Mouse (Mus musculus): ENCODE measurements around the gene Gmpr. TPM values are rescaled to one million over a fixed set of nuclear protein-coding genes. Genes with fewer than 3 reads are reported as not detected.
A peak's percentile ranks its signal among the peaks of the same experiment; 100 is the strongest.

Gmpr gene
- total and polyA plus RNA-seq, 2 experiments from 2014 or later: 195 to 282 TPM

- Histone ChIP-seq H3K4me3 (ENCODE audit: low read depth, low read length) (no peak overlapping the region), H3K4me1 (ENCODE audit: control insufficient read depth, insufficient read depth) (peaks cover 38% of the 10 kb centered on the region), H3K9ac (replicated peaks; ENCODE audit: low read depth, low read length) (no peak overlapping the region), H3K27ac (ENCODE audit: low read depth) (peak overlapping the region; percentile 92), H3K36me3 (replicated peaks; ENCODE audit: control insufficient read depth, insufficient read depth, low read length) (peaks cover 37% of the 10 kb centered on the region), H3K27me3 (ENCODE audit: control insufficient read depth, insufficient read depth, low read length) (no peaks in the 10 kb centered on the region), H3K4me2 (ENCODE audit: low read depth, low read length) (no peak overlapping the region), H3K9me3 (replicated peaks; ENCODE audit: control insufficient read depth, low read length) (no peaks in the 10 kb centered on the region)
- TF ChIP-seq CTCF (IDR thresholded peaks at IDR 0.05; ENCODE audit: low read depth) (no peak), EP300 (IDR thresholded peaks at IDR 0.05; ENCODE audit: low read depth) (peak; percentile 76)
- ATAC-seq (ENCODE audit: insufficient read depth, low read depth) (peak; percentile 73), DNase-seq (ENCODE audit: low spot score) (peak; percentile 91)
- 22% methylated on average over 9 of the region's 9 CpGs for WGBS
Observed at GRCm38 (mm10) chr13:45537110-45537509, 29.9 kb downstream of the Gmpr start.

DNA sequence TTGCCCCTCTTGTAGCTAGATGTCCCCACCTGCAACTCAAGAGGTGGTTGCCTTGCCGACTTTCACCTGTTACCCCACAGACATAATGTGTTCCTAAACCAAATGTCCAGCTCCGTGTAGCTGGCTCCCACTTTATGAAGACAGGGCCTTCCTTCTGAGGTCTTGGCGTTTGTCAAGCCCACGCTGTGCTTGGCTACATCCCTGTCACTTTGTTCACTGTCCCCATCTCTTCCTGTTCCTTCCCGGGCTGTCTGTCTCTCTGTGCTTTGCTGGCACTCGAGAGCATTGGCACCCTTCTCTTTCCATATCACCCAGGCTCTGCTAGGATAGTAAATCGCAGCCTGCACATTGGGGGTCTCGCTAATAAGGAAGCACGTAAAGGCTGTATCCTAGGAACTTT, 30.8 kb downstream of the Gmpr start:
- TF ChIP-seq EP300 (IDR thresholded peaks at IDR 0.05; ENCODE audit: low read depth) (no peak), CTCF (IDR thresholded peaks at IDR 0.05; ENCODE audit: low read depth) (no peak)
- DNase-seq (ENCODE audit: low spot score) (no peak), ATAC-seq (ENCODE audit: insufficient read depth, low read depth) (no peak)
- Histone ChIP-seq H3K4me1 (ENCODE audit: control insufficient read depth, insufficient read depth) (peaks cover 36% of the 10 kb centered on the region), H3K9me3 (replicated peaks; ENCODE audit: control insufficient read depth, low read length) (no peaks in the 10 kb centered on the region), H3K27me3 (ENCODE audit: control insufficient read depth, insufficient read depth, low read length) (no peaks in the 10 kb centered on the region), H3K27ac (ENCODE audit: low read depth) (peak overlapping the region; percentile 85), H3K9ac (replicated peaks; ENCODE audit: low read depth, low read length) (0 out of 2 replicates have a peak overlapping the region, but pooled peaks have one; percentile 2), H3K4me2 (ENCODE audit: low read depth, low read length) (no peak overlapping the region), H3K36me3 (replicated peaks; ENCODE audit: control insufficient read depth, insufficient read depth, low read length) (peaks cover 42% of the 10 kb centered on the region), H3K4me3 (ENCODE audit: low read depth, low read length) (no peak overlapping the region)
- WGBS: 32% methylated on average over 9 of the region's 9 CpGs

DNA sequence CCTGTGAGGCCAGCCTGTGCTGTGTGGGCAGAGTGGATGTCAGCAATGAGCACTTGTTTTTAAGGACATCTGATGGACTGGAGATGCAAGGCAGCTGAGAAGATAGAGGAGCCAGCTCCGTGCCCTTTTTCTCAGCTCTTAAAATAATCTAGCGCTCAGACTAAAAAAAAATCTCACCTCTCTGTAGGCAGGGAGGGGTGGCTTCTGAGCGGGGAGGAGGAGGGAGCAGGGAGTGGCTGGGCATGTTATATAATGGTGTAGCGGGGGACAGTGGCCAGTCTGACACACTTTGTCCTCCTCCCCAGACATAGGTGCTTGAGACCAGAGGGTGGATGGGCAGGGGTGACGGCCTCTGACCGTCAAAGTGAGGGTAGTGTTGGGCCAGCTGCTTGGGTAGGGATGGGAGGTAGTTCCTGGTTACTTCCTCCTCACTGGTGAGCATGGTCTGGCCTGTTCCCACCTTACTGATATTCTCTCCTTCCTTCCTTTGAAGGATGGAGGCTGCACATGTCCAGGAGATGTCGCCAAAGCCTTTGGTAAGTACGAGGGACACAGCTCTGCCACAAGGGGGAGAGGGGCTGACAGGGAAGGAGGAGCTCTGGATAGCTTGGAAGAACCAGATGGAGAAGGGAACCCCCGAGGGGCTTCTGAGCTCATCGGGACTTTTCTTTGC, 31.4 kb downstream of the Gmpr start:
- peak; percentile 97 for TF ChIP-seq CTCF (IDR thresholded peaks at IDR 0.05; ENCODE audit: low read depth)
- TF ChIP-seq EP300 (IDR thresholded peaks at IDR 0.05; ENCODE audit: low read depth): peak; percentile 28; the same call in 1 of the 2 replicates
- Histone ChIP-seq H3K27ac (ENCODE audit: low read depth) (peak overlapping the region; percentile 85), H3K9ac (replicated peaks; ENCODE audit: low read depth, low read length) (no peak overlapping the region; the same call in 1 of the 2 replicates), H3K4me2 (ENCODE audit: low read depth, low read length) (peak overlapping the region; percentile 66), H3K36me3 (replicated peaks; ENCODE audit: control insufficient read depth, insufficient read depth, low read length) (peaks cover 42% of the 10 kb centered on the region), H3K4me3 (ENCODE audit: low read depth, low read length) (peak overlapping the region; percentile 37), H3K4me1 (ENCODE audit: control insufficient read depth, insufficient read depth) (peaks cover 36% of the 10 kb centered on the region), H3K9me3 (replicated peaks; ENCODE audit: control insufficient read depth, low read length) (no peaks in the 10 kb centered on the region), H3K27me3 (ENCODE audit: control insufficient read depth, insufficient read depth, low read length) (no peaks in the 10 kb centered on the region)
- peak; percentile 86 for DNase-seq (ENCODE audit: low spot score)
- 15% methylated on average over 10 of the region's 10 CpGs for WGBS
- peak; percentile 64 for ATAC-seq (ENCODE audit: insufficient read depth, low read depth)

DNA sequence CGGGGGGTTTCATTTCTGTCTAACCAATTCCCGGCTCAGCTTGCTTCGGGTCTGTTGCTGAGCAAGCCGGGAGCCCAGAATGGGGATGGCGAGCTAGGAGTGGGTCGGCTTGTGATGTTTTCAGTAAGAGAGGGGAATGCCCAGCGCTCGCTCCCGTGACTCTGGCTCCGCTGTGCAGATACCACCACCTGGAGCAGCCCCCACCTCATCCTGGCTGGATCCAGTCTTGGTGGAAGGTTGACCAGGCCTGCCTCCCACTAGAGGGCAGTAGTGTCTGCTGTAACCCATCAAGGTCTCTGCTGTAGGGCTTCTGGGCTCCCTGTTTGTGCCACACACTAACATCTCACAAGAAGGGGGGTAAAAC, 31.9 kb downstream of the Gmpr start:
- no peaks in the 10 kb centered on the region for H3K27me3 ChIP-seq (ENCODE audit: control insufficient read depth, insufficient read depth, low read length)
- H3K9me3 ChIP-seq (replicated peaks; ENCODE audit: control insufficient read depth, low read length): no peaks in the 10 kb centered on the region
- peak overlapping the region; percentile 66 for H3K4me2 ChIP-seq (ENCODE audit: low read depth, low read length)
- 7% methylated on average over 10 of the region's 10 CpGs for WGBS
- H3K36me3 ChIP-seq (replicated peaks; ENCODE audit: control insufficient read depth, insufficient read depth, low read length): peaks cover 47% of the 10 kb centered on the region
- TF ChIP-seq EP300 (IDR thresholded peaks at IDR 0.05; ENCODE audit: low read depth): no peak
- peak; percentile 86 for TF ChIP-seq CTCF (IDR thresholded peaks at IDR 0.05; ENCODE audit: low read depth)
- ATAC-seq (ENCODE audit: insufficient read depth, low read depth) (peak; percentile 58), DNase-seq (ENCODE audit: low spot score) (peak; percentile 74)
- peak overlapping the region; percentile 85 for H3K27ac ChIP-seq (ENCODE audit: low read depth)
- peak overlapping the region; percentile 37 for H3K4me3 ChIP-seq (ENCODE audit: low read depth, low read length)
- no peak overlapping the region; the same call in 1 of the 2 replicates for H3K9ac ChIP-seq (replicated peaks; ENCODE audit: low read depth, low read length)
- H3K4me1 ChIP-seq (ENCODE audit: control insufficient read depth, insufficient read depth): peaks cover 33% of the 10 kb centered on the region

GRCm38 (mm10) chr13:45545974-45546373, 38.7 kb downstream of the Gmpr start:
- H3K4me3 ChIP-seq (ENCODE audit: low read depth, low read length): no peak overlapping the region
- H3K9ac ChIP-seq (replicated peaks; ENCODE audit: low read depth, low read length): no peak overlapping the region
- DNase-seq (ENCODE audit: low spot score): no peak
- WGBS: 32% methylated on average over 13 of the region's 13 CpGs
- no peak overlapping the region for H3K4me2 ChIP-seq (ENCODE audit: low read depth, low read length)
- no peaks in the 10 kb centered on the region for H3K27me3 ChIP-seq (ENCODE audit: control insufficient read depth, insufficient read depth, low read length)
- H3K27ac ChIP-seq (ENCODE audit: low read depth): no peak overlapping the region
- peaks cover 4% of the 10 kb centered on the region; the same call in 1 of the 2 replicates for H3K4me1 ChIP-seq (ENCODE audit: control insufficient read depth, insufficient read depth)
- no peak for TF ChIP-seq EP300 (IDR thresholded peaks at IDR 0.05; ENCODE audit: low read depth)
- TF ChIP-seq CTCF (IDR thresholded peaks at IDR 0.05; ENCODE audit: low read depth): no peak
- H3K36me3 ChIP-seq (replicated peaks; ENCODE audit: control insufficient read depth, insufficient read depth, low read length): peaks cover 62% of the 10 kb centered on the region
- ATAC-seq (ENCODE audit: insufficient read depth, low read depth): no peak
- no peaks in the 10 kb centered on the region for H3K9me3 ChIP-seq (replicated peaks; ENCODE audit: control insufficient read depth, low read length)

Data from heart, postnatal 0 days (tissue).